Mouse (Mus musculus): ENCODE results near the gene Mitf. TPM values are rescaled to one million over a fixed set of nuclear protein-coding genes. Genes with fewer than 3 reads are reported as not detected.

Mitf gene
- polyA plus RNA-seq, 2 experiments from 2014 or later = 0.28 to 0.79 TPM

GRCm38 (mm10) chr6:98049551-98049950 is 242.7 kb downstream of the Mitf start:
- no peak for ATAC-seq

GRCm38 (mm10) chr6:98061878-98062277 is 255.0 kb downstream of the Mitf start:
- no peak for ATAC-seq

- ATAC-seq = no peak
Measured at GRCm38 (mm10) chr6:98064926-98065325, 258.1 kb downstream of the Mitf start.

- no peak for ATAC-seq
Measured at GRCm38 (mm10) chr6:98066420-98066819, 259.6 kb downstream of the Mitf start.

Other genes with a start within 250 kb of the Mitf start
- gene Frmd4b, start 189.5 kb upstream of the Mitf start, polyA plus RNA-seq (2017; shearing (Covaris generic)) = 10 to 100 TPM; 12.0 to 12.1 TPM

Measured in CD4-positive, CD25-positive, alpha-beta regulatory T cell, adult 4 months (primary cell).